Mouse (Mus musculus) lung, postnatal 0 days (tissue): ENCODE data around the gene Lmod3. TPM values are rescaled to one million over a fixed set of nuclear protein-coding genes. Genes with fewer than 3 reads are reported as not detected.

ENCODE experiments used
- ATAC-seq: fragments of 200-750 bp; cut with Nextera tagmentation; 2 replicates; pipeline ENCODE4 v1.8.0; 2017; ENCODE audit warnings: moderate library complexity
- DNase-seq: peaks from one replicate; pipeline ENCODE4 v3.0.0-alpha.2; 2016; ENCODE audit warnings: low spot score
- H3K27ac ChIP-seq: fragments of 300-500 bp; sonication (generic); 2 replicates; pipeline ENCODE4 v1.5.1; 2014; ENCODE audit warnings: antibody characterized with exemption, mild to moderate bottlenecking, low read length, mixed read lengths
- H3K27me3 ChIP-seq: fragments of 300-500 bp; sonication (generic); replicated peaks from 2 replicates; pipeline ENCODE4 v1.6.1; 2014; ENCODE audit warnings: low read length, mixed read lengths; ENCODE audit not compliant: insufficient read depth
- H3K36me3 ChIP-seq: fragments of 300-500 bp; sonication (generic); 2 replicates; pipeline ENCODE4 v1.6.1; 2014; ENCODE audit warnings: low read length, mixed read lengths; ENCODE audit not compliant: insufficient read depth
- H3K4me1 ChIP-seq: fragments of 300-500 bp; sonication (generic); 2 replicates; pipeline ENCODE4 v1.6.1; 2014; ENCODE audit warnings: antibody characterized with exemption, low read depth, low read length, mixed read lengths; ENCODE audit not compliant: insufficient read depth
- H3K4me2 ChIP-seq: fragments of 300-500 bp; sonication (generic); replicated peaks from 2 replicates; pipeline ENCODE4 v1.6.1; 2014; ENCODE audit warnings: low read depth, mild to moderate bottlenecking, low read length, moderate library complexity, mixed read lengths
- H3K4me3 ChIP-seq: fragments of 300-500 bp; sonication (generic); 2 replicates; pipeline ENCODE4 v1.5.1; 2014; ENCODE audit warnings: low read depth, low read length
- H3K9ac ChIP-seq: fragments of 300-500 bp; sonication (generic); replicated peaks from 2 replicates; pipeline ENCODE4 v1.6.1; 2014; ENCODE audit warnings: low read depth, mild to moderate bottlenecking
- H3K9me3 ChIP-seq: fragments of 300-500 bp; sonication (generic); 2 replicates; pipeline ENCODE4 v1.6.1; 2016; ENCODE audit warnings: low read length, mixed read lengths
- CTCF ChIP-seq: IDR thresholded peaks from 2 replicates; pipeline ENCODE4 v1.5.1; 2016; ENCODE audit warnings: antibody characterized with exemption, mild to moderate bottlenecking
- EP300 ChIP-seq: IDR thresholded peaks from 2 replicates; pipeline ENCODE4 v1.6.1; 2016; ENCODE audit warnings: antibody characterized with exemption, mild to moderate bottlenecking, control low read depth
- WGBS: fragments of 180-500 bp; shearing (Covaris S2); extraction: QIAGEN DNeasy Blood & Tissue Kit; methylation state at CpG from one replicate; pipeline ENCODE4 v1.1.7; 2014; 5-methylcytosine and 5-hydroxymethylcytosine counted together
- polyA plus RNA-seq: library from polyadenylated mRNA; unstranded; fragments of >200 nt; fragmentation: Nextera tagmentation; extraction: Ambion mirVana; gene quantifications from 2 replicates; pipeline ENCODE4 v1.2.1, GENCODE M21; 2015

The Lmod3 gene
- polyA plus RNA-seq, 1 experiment from 2014 or later, result 0.31 TPM

DNA sequence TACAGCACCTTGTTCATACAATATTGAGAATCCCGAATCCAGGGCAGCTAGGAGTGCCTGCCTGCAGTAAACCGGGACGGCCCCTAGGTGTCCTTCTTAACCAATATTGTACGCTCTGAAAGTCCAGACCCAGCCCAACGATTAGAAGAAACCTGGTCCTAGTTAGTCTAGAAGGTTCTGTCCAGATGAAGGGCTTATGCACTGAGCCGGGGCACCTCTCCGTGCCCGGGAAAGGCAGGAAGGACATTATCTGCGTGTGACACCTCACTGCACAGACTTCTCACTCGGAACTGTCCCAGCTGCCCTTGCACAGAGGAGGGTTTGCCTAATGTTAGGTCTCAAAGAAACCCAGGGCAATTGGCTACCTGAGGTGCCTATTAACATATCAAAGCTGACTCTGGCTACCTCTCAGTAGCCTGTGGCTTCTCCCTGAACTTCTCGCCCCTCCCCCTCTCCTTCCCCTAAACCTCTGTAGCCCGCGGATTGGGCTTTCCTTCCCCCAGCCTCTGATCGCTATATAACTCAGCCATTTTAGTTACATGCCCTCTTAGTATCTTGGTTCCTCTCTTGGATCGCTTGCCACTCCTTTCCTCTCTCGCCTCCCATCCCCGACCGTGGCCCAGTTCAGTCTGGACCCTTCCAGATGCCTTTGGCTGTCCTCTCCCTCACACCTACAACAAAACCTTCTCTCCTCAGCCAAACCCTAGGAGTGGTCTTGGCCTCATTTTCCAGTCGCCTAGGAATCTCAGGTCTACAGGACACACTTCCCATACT is 25.6 kb upstream of the Lmod3 start:
- peak; percentile 75 for ATAC-seq
- Histone ChIP-seq H3K9ac (peak overlapping the region; percentile 29; the same call in 1 of the 2 replicates), H3K4me2 (peak overlapping the region; percentile 60), H3K27ac (peak overlapping the region; percentile 54; the same call in 1 of the 2 replicates), H3K9me3 (no peaks in the 10 kb centered on the region), H3K27me3 (no peaks in the 10 kb centered on the region), H3K4me1 (0 out of 2 replicates have a peak, but pooled peaks cover 3% of the 10 kb centered on the region), H3K36me3 (no peaks in the 10 kb centered on the region), H3K4me3 (peak overlapping the region; percentile 28)
- 6% methylated on average over 19 of the region's 19 CpGs for WGBS
- TF ChIP-seq EP300 (0 out of 2 replicates have a peak, but pooled peaks have one; percentile 38), CTCF (peak; percentile 88)
- peak; percentile 92 for DNase-seq

- no peak overlapping the region for H3K27ac ChIP-seq
- no peak overlapping the region for H3K4me3 ChIP-seq
- 56% methylated on average over 5 of the region's 5 CpGs for WGBS
- H3K4me2 ChIP-seq, result no peak overlapping the region
- DNase-seq (no peak), ATAC-seq (no peak)
- no peaks in the 10 kb centered on the region for H3K9me3 ChIP-seq
- H3K9ac ChIP-seq, result no peak overlapping the region
- H3K27me3 ChIP-seq, result no peaks in the 10 kb centered on the region
- no peak for TF ChIP-seq EP300
- TF ChIP-seq CTCF, result no peak
- H3K36me3 ChIP-seq, result no peaks in the 10 kb centered on the region
- H3K4me1 ChIP-seq, result 0 out of 2 replicates have a peak, but pooled peaks cover 3% of the 10 kb centered on the region
Observed at GRCm38 (mm10) chr6:97276890-97277497, 24.4 kb upstream of the Lmod3 start.

- Histone ChIP-seq H3K36me3 (no peaks in the 10 kb centered on the region), H3K9ac (no peak overlapping the region), H3K4me1 (0 out of 2 replicates have a peak, but pooled peaks cover 3% of the 10 kb centered on the region), H3K4me2 (no peak overlapping the region), H3K9me3 (no peaks in the 10 kb centered on the region), H3K27me3 (no peaks in the 10 kb centered on the region), H3K27ac (no peak overlapping the region), H3K4me3 (no peak overlapping the region)
- peak; percentile 13 for DNase-seq
- ATAC-seq, result no peak
- TF ChIP-seq EP300, result no peak
- TF ChIP-seq CTCF, result no peak
- 41% methylated on average over 4 of the region's 4 CpGs for WGBS
Observed at GRCm38 (mm10) chr6:97276366-97276765, 23.8 kb upstream of the Lmod3 start.

GRCm38 (mm10) chr6:97275760-97276159 is 23.2 kb upstream of the Lmod3 start:
- no peak overlapping the region for H3K4me2 ChIP-seq
- H3K9me3 ChIP-seq, result no peaks in the 10 kb centered on the region
- no peaks in the 10 kb centered on the region for H3K27me3 ChIP-seq
- no peaks in the 10 kb centered on the region for H3K36me3 ChIP-seq
- 0 out of 2 replicates have a peak, but pooled peaks cover 3% of the 10 kb centered on the region for H3K4me1 ChIP-seq
- no peak overlapping the region for H3K27ac ChIP-seq
- TF ChIP-seq EP300, result no peak
- no peak for TF ChIP-seq CTCF
- H3K9ac ChIP-seq, result no peak overlapping the region
- no peak overlapping the region for H3K4me3 ChIP-seq
- no peak for DNase-seq
- no peak for ATAC-seq
- WGBS, result 55% methylated on average over 4 of the region's 4 CpGs

DNA sequence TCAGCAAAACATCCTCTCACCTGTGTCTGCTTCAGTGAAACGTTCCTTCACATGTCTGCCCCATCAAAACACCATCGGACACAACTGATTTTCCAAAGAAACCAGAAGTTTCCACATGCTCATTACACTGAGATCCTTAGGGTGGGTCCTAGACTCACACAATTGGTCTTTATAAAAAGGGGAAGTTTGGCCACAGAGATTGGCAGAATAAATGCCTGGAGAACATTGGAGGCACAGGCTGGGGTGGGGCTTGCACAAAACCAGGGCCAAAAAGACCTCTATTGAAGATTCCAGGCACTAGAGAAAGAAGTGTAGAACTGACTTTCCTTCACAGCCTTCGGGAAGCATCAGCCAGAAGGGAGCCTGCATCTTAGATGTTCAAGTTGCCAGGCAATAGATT is 21.2 kb upstream of the Lmod3 start:
- Histone ChIP-seq H3K27ac (no peak overlapping the region), H3K4me2 (no peak overlapping the region), H3K4me1 (0 out of 2 replicates have a peak, but pooled peaks cover 3% of the 10 kb centered on the region), H3K9me3 (no peaks in the 10 kb centered on the region), H3K4me3 (no peak overlapping the region), H3K9ac (no peak overlapping the region), H3K36me3 (no peaks in the 10 kb centered on the region), H3K27me3 (no peaks in the 10 kb centered on the region)
- DNase-seq (no peak), ATAC-seq (no peak)
- TF ChIP-seq CTCF (no peak), EP300 (no peak)
- 73% methylated on average over 3 of the region's 3 CpGs for WGBS

- H3K4me2 ChIP-seq, result no peak overlapping the region
- H3K4me3 ChIP-seq, result no peak overlapping the region
- peak; percentile 65 for DNase-seq
- 0 out of 2 replicates have a peak, but pooled peaks cover 2% of the 10 kb centered on the region for H3K4me1 ChIP-seq
- H3K27me3 ChIP-seq, result no peaks in the 10 kb centered on the region
- H3K9ac ChIP-seq, result no peak overlapping the region
- H3K27ac ChIP-seq, result no peak overlapping the region
- WGBS, result 51% methylated on average over 16 of the region's 16 CpGs
- H3K9me3 ChIP-seq, result no peaks in the 10 kb centered on the region
- TF ChIP-seq EP300 (no peak), CTCF (no peak)
- no peaks in the 10 kb centered on the region for H3K36me3 ChIP-seq
- peak; percentile 65 for ATAC-seq
Observed at GRCm38 (mm10) chr6:97273058-97273710, 20.6 kb upstream of the Lmod3 start.
